Mouse (Mus musculus) R1 (cell line): ENCODE measurements around the gene Fhit.

Experiments used
- DNase-seq: peaks from one replicate; pipeline ENCODE4 v3.0.0-alpha.2; 2018; ENCODE audit warnings: low read depth, low spot score

Gene Fhit

GRCm38 (mm10) chr14:9696004-9696403 lies 1465.8 kb downstream of the Fhit start:
- no peak for DNase-seq

- DNase-seq: peak; percentile 36
These were observed 1466.6 kb downstream of the Fhit start for GRCm38 (mm10) chr14:9695217-9695690.

- no peak for DNase-seq
These were observed 1473.1 kb downstream of the Fhit start for GRCm38 (mm10) chr14:9688664-9689257.

- DNase-seq: no peak
These were observed 1477.5 kb downstream of the Fhit start for GRCm38 (mm10) chr14:9684362-9684761.

- DNase-seq: peak; percentile 73
These were observed 1489.1 kb downstream of the Fhit start for GRCm38 (mm10) chr14:9672728-9673127.

- DNase-seq: peak; percentile 93
These were observed 1490.1 kb downstream of the Fhit start for GRCm38 (mm10) chr14:9671776-9672175.

- DNase-seq: peak; percentile 88
These were observed 1492.1 kb downstream of the Fhit start for GRCm38 (mm10) chr14:9669766-9670165.

GRCm38 (mm10) chr14:9658445-9658844 lies 1503.4 kb downstream of the Fhit start:
- DNase-seq: peak; percentile 54

GRCm38 (mm10) chr14:9651417-9651816 lies 1510.4 kb downstream of the Fhit start:
- DNase-seq: no peak

GRCm38 (mm10) chr14:9648416-9648815 lies 1513.4 kb downstream of the Fhit start:
- no peak for DNase-seq

- DNase-seq: no peak
These were observed 1515.6 kb downstream of the Fhit start for GRCm38 (mm10) chr14:9646233-9646632.

GRCm38 (mm10) chr14:9644216-9645166 lies 1517.3 kb downstream of the Fhit start:
- DNase-seq: no peak

GRCm38 (mm10) chr14:9643700-9644099 lies 1518.1 kb downstream of the Fhit start:
- DNase-seq: no peak

GRCm38 (mm10) chr14:9642628-9643027 lies 1519.2 kb downstream of the Fhit start:
- no peak for DNase-seq

- DNase-seq: peak; percentile 12
These were observed 1519.8 kb downstream of the Fhit start for GRCm38 (mm10) chr14:9642068-9642467.

- DNase-seq: peak; percentile 41
These were observed 1527.4 kb downstream of the Fhit start for GRCm38 (mm10) chr14:9634247-9634991.

GRCm38 (mm10) chr14:9632537-9632936 lies 1529.3 kb downstream of the Fhit start:
- DNase-seq: peak; percentile 72

GRCm38 (mm10) chr14:9623219-9624043 lies 1538.4 kb downstream of the Fhit start:
- DNase-seq: no peak

- no peak for DNase-seq
These were observed 1540.8 kb downstream of the Fhit start for GRCm38 (mm10) chr14:9620902-9621540.

GRCm38 (mm10) chr14:9619840-9620239 lies 1542.0 kb downstream of the Fhit start:
- no peak for DNase-seq

GRCm38 (mm10) chr14:9613126-9613525 lies 1548.7 kb downstream of the Fhit start:
- DNase-seq: no peak
